Mouse (Mus musculus) kidney, adult 2 months (tissue): Measurements from ENCODE around the gene Camsap2. TPM values are rescaled to one million over a fixed set of nuclear protein-coding genes. Genes with fewer than 3 reads are reported as not detected.
A peak's percentile ranks its signal among the peaks of the same experiment; 100 is the strongest.

Experiments used
- DNase-seq: peaks from one replicate; pipeline ENCODE4 v3.0.0; 2021
- H3K27ac ChIP-seq: fragments of 200-500 bp; 2 replicates; pipeline ENCODE4 v1.5.1; 2012; ENCODE audit warnings: low read depth, low read length, control low read depth, inconsistent platforms; ENCODE audit not compliant: insufficient read depth
- H3K27me3 ChIP-seq: fragments of 200-500 bp; replicated peaks from 2 replicates; pipeline ENCODE4 v1.6.1; 2012; ENCODE audit warnings: mild to moderate bottlenecking, moderate library complexity, low read length, inconsistent platforms; ENCODE audit not compliant: control insufficient read depth, insufficient read depth
- H3K36me3 ChIP-seq: fragments of 200-500 bp; 2 replicates; pipeline ENCODE4 v1.6.1; 2012; ENCODE audit warnings: mild to moderate bottlenecking, moderate library complexity, low read length, inconsistent platforms; ENCODE audit not compliant: control insufficient read depth, insufficient read depth
- H3K4me1 ChIP-seq: fragments of 200-500 bp; 2 replicates; pipeline ENCODE4 v1.6.1; 2011; ENCODE audit warnings: low read length; ENCODE audit not compliant: control insufficient read depth, insufficient read depth
- H3K4me3 ChIP-seq: fragments of 200-500 bp; 2 replicates; pipeline ENCODE4 v1.5.1; 2011; ENCODE audit warnings: mild to moderate bottlenecking, low read depth, low read length, control low read depth; ENCODE audit not compliant: insufficient read depth
- CTCF ChIP-seq: fragments of 200-500 bp; conservative IDR thresholded peaks from 2 replicates; pipeline ENCODE4 v1.5.1; 2011; ENCODE audit warnings: low read depth, mild to moderate bottlenecking, control low read depth, low read length, moderate library complexity, mixed read lengths; ENCODE audit not compliant: insufficient read depth, insufficient read length
- POLR2A ChIP-seq: fragments of 200-500 bp; IDR thresholded peaks from one replicate; pipeline ENCODE4 v1.6.1; 2011; ENCODE audit warnings: low read depth, low read length, control low read depth
- WGBS: fragments of 180-500 bp; shearing (Covaris S2); methylation state at CpG from one replicate; pipeline ENCODE4 v1.1.7; 2018; 5-methylcytosine and 5-hydroxymethylcytosine counted together
- polyA plus RNA-seq: library from polyadenylated mRNA; depleted of rRNA; stranded (reverse); fragments of >200 nt; gene quantifications from 2 replicates; pipeline ENCODE4 v1.2.3, GENCODE M21; 2012

Camsap2 gene
- polyA plus RNA-seq, 1 experiment: 8.6 TPM

GRCm38 (mm10) chr1:136233892-136234594 lies 111.9 kb downstream of the Camsap2 start, which contains the start of gene Inava:
Gene Inava, minus strand, starts transcription at chr1:136234264.
- peak; percentile 37 for DNase-seq
- no peaks in the 10 kb centered on the region for H3K27me3 ChIP-seq
- H3K4me3 ChIP-seq: peak within 1 kb of the TSS; percentile 53
- H3K36me3 ChIP-seq: no peaks in the 10 kb centered on the region
- H3K4me1 ChIP-seq: peaks cover 5% of the 10 kb centered on the region; the same call in 1 of the 2 replicates
- TF ChIP-seq CTCF (no peak), POLR2A (no peak)
- WGBS: 2% methylated on average over 51 of the region's 51 CpGs
- H3K27ac ChIP-seq: no peak within 1 kb of the TSS

- DNase-seq: no peak
- H3K27me3 ChIP-seq: no peaks in the 10 kb centered on the region
- TF ChIP-seq CTCF (no peak), POLR2A (no peak)
- H3K36me3 ChIP-seq: no peaks in the 10 kb centered on the region
- H3K27ac ChIP-seq: no peak overlapping the region
- 25% methylated on average over 23 of the region's 23 CpGs for WGBS
- peaks cover 5% of the 10 kb centered on the region for H3K4me1 ChIP-seq
- H3K4me3 ChIP-seq: no peak overlapping the region
Observed at GRCm38 (mm10) chr1:136232986-136233790, 112.7 kb downstream of the Camsap2 start.

GRCm38 (mm10) chr1:136232285-136232926 lies 113.5 kb downstream of the Camsap2 start:
- no peaks in the 10 kb centered on the region for H3K36me3 ChIP-seq
- DNase-seq: no peak
- H3K27me3 ChIP-seq: no peaks in the 10 kb centered on the region
- H3K4me1 ChIP-seq: peaks cover 9% of the 10 kb centered on the region
- no peak overlapping the region for H3K27ac ChIP-seq
- H3K4me3 ChIP-seq: no peak overlapping the region
- 25% methylated on average over 9 of the region's 9 CpGs for WGBS
- no peak for TF ChIP-seq POLR2A
- no peak for TF ChIP-seq CTCF

GRCm38 (mm10) chr1:136231596-136231995 lies 114.3 kb downstream of the Camsap2 start:
- TF ChIP-seq POLR2A: no peak
- no peaks in the 10 kb centered on the region for H3K27me3 ChIP-seq
- H3K27ac ChIP-seq: no peak overlapping the region
- no peak overlapping the region for H3K4me3 ChIP-seq
- WGBS: 32% methylated on average over 6 of the region's 6 CpGs
- peaks cover 13% of the 10 kb centered on the region for H3K4me1 ChIP-seq
- no peaks in the 10 kb centered on the region for H3K36me3 ChIP-seq
- DNase-seq: no peak

GRCm38 (mm10) chr1:136230201-136230600 lies 115.7 kb downstream of the Camsap2 start:
- Histone ChIP-seq H3K27ac (peak overlapping the region; percentile 82), H3K27me3 (no peaks in the 10 kb centered on the region), H3K4me3 (peak overlapping the region; percentile 64), H3K4me1 (peaks cover 13% of the 10 kb centered on the region), H3K36me3 (no peaks in the 10 kb centered on the region)
- peak; percentile 14 for TF ChIP-seq POLR2A
- no peak for TF ChIP-seq CTCF
- DNase-seq: peak; percentile 87
- WGBS: 42% methylated on average over 11 of the region's 11 CpGs

- Histone ChIP-seq H3K27ac (peak overlapping the region; percentile 82), H3K27me3 (no peaks in the 10 kb centered on the region), H3K4me1 (peaks cover 18% of the 10 kb centered on the region), H3K4me3 (peak overlapping the region; percentile 64), H3K36me3 (no peaks in the 10 kb centered on the region)
- TF ChIP-seq CTCF: no peak
- 30% methylated on average over 6 of the region's 6 CpGs for WGBS
- DNase-seq: peak; percentile 85
Observed at GRCm38 (mm10) chr1:136229040-136229373, 116.9 kb downstream of the Camsap2 start.
